In the genomic region with DNA sequence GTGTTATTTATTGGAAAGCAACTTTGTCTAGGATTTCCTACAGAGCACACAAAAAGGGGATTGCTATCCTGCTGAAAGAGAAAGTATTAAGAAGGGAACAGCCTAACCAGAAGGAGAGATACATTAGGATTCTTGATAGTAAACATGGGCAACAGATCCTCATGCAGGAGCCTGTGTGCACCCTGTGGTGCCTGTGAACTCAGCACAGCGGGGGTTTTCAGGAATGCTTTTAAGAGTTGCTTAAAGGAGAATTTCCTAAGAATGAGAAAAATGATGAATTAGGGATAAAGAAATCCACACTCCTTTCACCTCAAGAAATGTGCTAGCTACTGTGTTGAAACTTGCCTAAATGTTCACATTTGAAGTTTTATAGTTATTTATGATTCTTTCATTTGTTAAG, we compare ENCODE assay signal across 20 mouse cellular contexts.
DNase-seq lines count a peak whose midpoint lies in the region; ATAC-seq and TF ChIP-seq lines count a peak whose summit lies in the region.
"Had no signal": no experiment of that assay in that cellular context is flagged by ENCODE, and none has a peak within 500 bp of the region (broad histone marks: within the 10 kb centered on the region; RNA-seq: fewer than 3 reads in every experiment).

No protein-coding gene starts in this region.

- DNase-seq in forebrain, embryonic 14.5 days (ENCODE audit: low spot score): peak; percentile 4
- DNase-seq in forebrain, embryonic 10.5 days (ENCODE audit: extremely low spot score, low spot score): no peak
- DNase-seq in ZHBTc4 (ENCODE audit: low read depth, low spot score): peak; percentile 7
- peak; percentile 53 to 75 for DNase-seq in cerebellum, adult 2 months
- DNase-seq in cerebellum, postnatal 36 days: peak; percentile 58 to 62
- no peak for DNase-seq in MN1 (ENCODE audit: low spot score)
- DNase-seq in gastrocnemius, postnatal 36 days: no peak
- DNase-seq: adrenal gland, postnatal 14 days; kidney, adult 2 months; kidney, postnatal 36 days; liver, postnatal 0 days; lung, postnatal 14 days; right cerebral cortex, postnatal 14 days; spleen, adult 18-20 months had no signal

- ATAC-seq in forebrain, embryonic 14.5 days: no peak
- ATAC-seq: forebrain, embryonic 16.5 days; liver, postnatal 0 days; Patski had no signal

- H3K27me3 ChIP-seq in forebrain, embryonic 14.5 days (replicated peaks; ENCODE audit: control insufficient read depth, insufficient read depth, low read length): no peaks in the 10 kb centered on the region
- H3K27me3 ChIP-seq in forebrain, embryonic 10.5 days (ENCODE audit: poor library complexity, severe bottlenecking): no peaks in the 10 kb centered on the region
- H3K27me3 ChIP-seq in cerebellum, adult 2 months (ENCODE audit: control insufficient read depth, insufficient read depth, low read length): no peaks in the 10 kb centered on the region
- H3K27me3 ChIP-seq: megakaryocyte, embryonic 14.5 days; Patski had no signal

- H3K27ac ChIP-seq in forebrain, embryonic 14.5 days (ENCODE audit: low read depth, low read length): no peak overlapping the region
- no peak overlapping the region for H3K27ac ChIP-seq in forebrain, embryonic 10.5 days
- no peak overlapping the region for H3K27ac ChIP-seq in cerebellum, adult 2 months (ENCODE audit: insufficient read depth, low read length)
- H3K27ac ChIP-seq: left cerebral cortex, adult 2 months; limb, embryonic 10.5 days had no signal

- H3K9me3 ChIP-seq in forebrain, embryonic 14.5 days (replicated peaks; ENCODE audit: control insufficient read depth, low read length): no peaks in the 10 kb centered on the region
- H3K9me3 ChIP-seq in forebrain, embryonic 10.5 days: no peaks in the 10 kb centered on the region
- H3K9me3 ChIP-seq: limb, embryonic 10.5 days had no signal

- no peak overlapping the region for H3K4me2 ChIP-seq in forebrain, embryonic 14.5 days (ENCODE audit: low read length)

- intact Hi-C loops in gastrocnemius, postnatal 36 days (cut with DNase I): no loop called here

- no peaks in the 10 kb centered on the region for H3K36me3 ChIP-seq in forebrain, embryonic 14.5 days (ENCODE audit: control insufficient read depth, insufficient read depth, low read length)
- H3K36me3 ChIP-seq in forebrain, embryonic 10.5 days (replicated peaks): no peaks in the 10 kb centered on the region
- H3K36me3 ChIP-seq: limb, embryonic 10.5 days had no signal

- 3% methylated on average over 1 of the region's 1 CpGs for WGBS in forebrain, embryonic 14.5 days
- 7% methylated on average over 1 of the region's 1 CpGs for WGBS in forebrain, embryonic 10.5 days
- WGBS in cerebellum, adult 2 months: 5% methylated on average over 1 of the region's 1 CpGs

- H3K4me1 ChIP-seq in forebrain, embryonic 14.5 days (ENCODE audit: control insufficient read depth, insufficient read depth, low read length): no peaks in the 10 kb centered on the region
- H3K4me1 ChIP-seq in forebrain, embryonic 10.5 days: peaks cover 4% of the 10 kb centered on the region
- peaks cover 4% of the 10 kb centered on the region; the same call in 1 of the 2 replicates for H3K4me1 ChIP-seq in cerebellum, adult 2 months (ENCODE audit: control insufficient read depth, insufficient read depth, low read length)
- H3K4me1 ChIP-seq: megakaryocyte, embryonic 14.5 days had no signal

- no peak for TF ChIP-seq CTCF in cerebellum, adult 2 months (IDR thresholded peaks at IDR 0.05; ENCODE audit: borderline replicate concordance, insufficient read depth, low read depth, low read length)

- H3K9ac ChIP-seq in forebrain, embryonic 14.5 days (ENCODE audit: low read length): no peak overlapping the region
- H3K9ac ChIP-seq: liver, postnatal 0 days had no signal

- no peak for TF ChIP-seq POLR2A in cerebellum, adult 2 months (IDR thresholded peaks at IDR 0.05; ENCODE audit: borderline replicate concordance, insufficient read depth, low read length)

- no peak overlapping the region for H3K4me3 ChIP-seq in forebrain, embryonic 14.5 days (ENCODE audit: low read depth, low read length)
- H3K4me3 ChIP-seq in forebrain, embryonic 10.5 days: no peak overlapping the region
- H3K4me3 ChIP-seq in cerebellum, adult 2 months (replicated peaks; ENCODE audit: insufficient read depth, low read depth, low read length): no peak overlapping the region
- H3K4me3 ChIP-seq: erythroblast, embryonic 14.5 days; left cerebral cortex, adult 2 months; limb, embryonic 10.5 days; megakaryocyte, embryonic 14.5 days had no signal

Comparison
In these comparisons a context has a peak if more than half of its experiments do, and no peak if none do; other contexts are left out.
1. DNase-seq: peak in forebrain, embryonic 14.5 days (single experiment), ZHBTc4 (single experiment), cerebellum, adult 2 months (2 of 2) and cerebellum, postnatal 36 days (2 of 2); none in forebrain, embryonic 10.5 days (single experiment), MN1 (single experiment) and gastrocnemius, postnatal 36 days (0 of 2).